Mouse (Mus musculus) heart, postnatal 4 days (tissue): ENCODE results near the gene 1110051M20Rik. TPM values are rescaled to one million over a fixed set of nuclear protein-coding genes. Genes with fewer than 3 reads are reported as not detected.

ENCODE experiments used
- DNase-seq: peaks from one replicate; pipeline ENCODE4 v3.0.0; 2021
- total RNA-seq, 2 experiments: library from RNA; stranded (reverse); gene quantifications; 2 replicates each; pipeline ENCODE4 v1.2.3; 2021

1110051M20Rik gene
- total RNA-seq, 2 experiments from 2014 or later = 13.5 to 13.7 TPM

GRCm38 (mm10) chr2:91345644-91346043 lies 98.9 kb downstream of the 1110051M20Rik start:
- no peak for DNase-seq

GRCm38 (mm10) chr2:91339591-91339990 lies 104.9 kb downstream of the 1110051M20Rik start:
- DNase-seq = no peak

- DNase-seq = peak; percentile 60
Observed at GRCm38 (mm10) chr2:91335128-91335527, 109.4 kb downstream of the 1110051M20Rik start.

GRCm38 (mm10) chr2:91331051-91331843 lies 113.3 kb downstream of the 1110051M20Rik start:
- no peak for DNase-seq

- DNase-seq = no peak
Observed at GRCm38 (mm10) chr2:91329996-91330738, 114.3 kb downstream of the 1110051M20Rik start.

- no peak for DNase-seq
Observed at GRCm38 (mm10) chr2:91328729-91329125, 115.8 kb downstream of the 1110051M20Rik start.

GRCm38 (mm10) chr2:91327968-91328728 lies 116.4 kb downstream of the 1110051M20Rik start:
- DNase-seq = no peak

GRCm38 (mm10) chr2:91326746-91327350 lies 117.7 kb downstream of the 1110051M20Rik start:
- no peak for DNase-seq

GRCm38 (mm10) chr2:91324761-91325421 lies 119.6 kb downstream of the 1110051M20Rik start:
- no peak for DNase-seq

GRCm38 (mm10) chr2:91324346-91324745 lies 120.2 kb downstream of the 1110051M20Rik start:
- no peak for DNase-seq

- no peak for DNase-seq
Observed at GRCm38 (mm10) chr2:91322490-91322889, 122.0 kb downstream of the 1110051M20Rik start.

GRCm38 (mm10) chr2:91321923-91322322 lies 122.6 kb downstream of the 1110051M20Rik start:
- no peak for DNase-seq

GRCm38 (mm10) chr2:91320559-91321529 lies 123.7 kb downstream of the 1110051M20Rik start:
- no peak for DNase-seq

- no peak for DNase-seq
Observed at GRCm38 (mm10) chr2:91314184-91314583, 130.3 kb downstream of the 1110051M20Rik start.

GRCm38 (mm10) chr2:91312578-91313311 lies 131.8 kb downstream of the 1110051M20Rik start:
- DNase-seq = no peak

GRCm38 (mm10) chr2:91309546-91309945 lies 135.0 kb downstream of the 1110051M20Rik start:
- DNase-seq = no peak

- DNase-seq = no peak
Observed at GRCm38 (mm10) chr2:91308680-91309079, 135.8 kb downstream of the 1110051M20Rik start.

- DNase-seq = no peak
Observed at GRCm38 (mm10) chr2:91306589-91306988, 137.9 kb downstream of the 1110051M20Rik start.

- DNase-seq = no peak
Observed at GRCm38 (mm10) chr2:91305926-91306325, 138.6 kb downstream of the 1110051M20Rik start.

GRCm38 (mm10) chr2:91302845-91303244 lies 141.7 kb downstream of the 1110051M20Rik start:
- DNase-seq = no peak
